Mouse (Mus musculus) MEL (cell line): ENCODE measurements around the gene Atxn10.

Experiments
- BHLHE40 ChIP-seq: IDR thresholded peaks from 2 replicates; pipeline ENCODE4 v1.6.1; 2012; ENCODE audit warnings: low read depth, mild to moderate bottlenecking, inconsistent platforms, low read length, improper control_type of control experiment, borderline replicate concordance
- CHD1 ChIP-seq: IDR thresholded peaks from 2 replicates; pipeline ENCODE4 v1.6.1; 2012; ENCODE audit warnings: low read depth, mild to moderate bottlenecking, inconsistent platforms, low read length, improper control_type of control experiment
- CHD2 ChIP-seq: IDR thresholded peaks from 2 replicates; pipeline ENCODE4 v1.6.1; 2011; ENCODE audit warnings: low read length, improper control_type of control experiment
- CTCF ChIP-seq, 3 experiments: IDR thresholded peaks in 2 of 3; conservative IDR thresholded peaks in 1 of 3; 2 replicates each; pipeline ENCODE4 v1.5.1; 2011 to 2012; ENCODE audit warnings: low read length in 3 of 3, low read depth in 2 of 3, mild to moderate bottlenecking in 2 of 3, improper control_type of control experiment in 1 of 3, inconsistent platforms in 1 of 3, mixed read lengths in 1 of 3, moderate library complexity in 1 of 3; ENCODE audit not compliant: control insufficient read depth in 1 of 3, insufficient read depth in 1 of 3, poor library complexity in 1 of 3, severe bottlenecking in 1 of 3
- EP300 ChIP-seq, 2 experiments: IDR thresholded peaks; 2 replicates each; pipeline ENCODE4 v1.6.1; 2011; ENCODE audit warnings: improper control_type of control experiment in 2 of 2, low read length in 2 of 2, low read depth in 1 of 2, mild to moderate bottlenecking in 1 of 2
- GATA1 ChIP-seq: IDR thresholded peaks from 2 replicates; pipeline ENCODE4 v1.6.1; 2011; ENCODE audit warnings: low read depth, low read length, improper control_type of control experiment
- HCFC1 ChIP-seq: IDR thresholded peaks from 2 replicates; pipeline ENCODE4 v1.6.1; 2012; ENCODE audit warnings: low read depth, mild to moderate bottlenecking, inconsistent platforms, low read length, improper control_type of control experiment, moderate library complexity
- MXI1 ChIP-seq: IDR thresholded peaks from 2 replicates; pipeline ENCODE4 v1.6.1; 2011; ENCODE audit warnings: mild to moderate bottlenecking, low read depth, low read length, improper control_type of control experiment
- POLR2A ChIP-seq, 2 experiments: IDR thresholded peaks; 2 replicates each; pipeline ENCODE4 v1.6.1; 2011 to 2012; ENCODE audit warnings: low read length in 2 of 2, mild to moderate bottlenecking in 2 of 2, control low read depth in 1 of 2, improper control_type of control experiment in 1 of 2, low read depth in 1 of 2, moderate library complexity in 1 of 2; ENCODE audit not compliant: control insufficient read depth in 1 of 2, insufficient read depth in 1 of 2, poor library complexity in 1 of 2
- RAD21 ChIP-seq: IDR thresholded peaks from 2 replicates; pipeline ENCODE4 v1.6.1; 2011; ENCODE audit warnings: mild to moderate bottlenecking, low read depth, low read length, improper control_type of control experiment
- SMC3 ChIP-seq: IDR thresholded peaks from 2 replicates; pipeline ENCODE4 v1.6.1; 2011; ENCODE audit warnings: low read depth, low read length, improper control_type of control experiment
- TCF12 ChIP-seq: IDR thresholded peaks from 2 replicates; pipeline ENCODE4 v1.6.1; 2014; ENCODE audit warnings: low read depth, mild to moderate bottlenecking, inconsistent platforms, low read length, improper control_type of control experiment, moderate library complexity
- USF1 ChIP-seq: IDR thresholded peaks from 2 replicates; pipeline ENCODE4 v1.6.1; 2014; ENCODE audit warnings: low read depth, mild to moderate bottlenecking, inconsistent platforms, low read length, improper control_type of control experiment, moderate library complexity
- ZC3H11A ChIP-seq: IDR thresholded peaks from 2 replicates; pipeline ENCODE4 v1.6.1; 2012; ENCODE audit warnings: low read depth, mild to moderate bottlenecking, inconsistent platforms, low read length, improper control_type of control experiment

GRCm38 (mm10) chr15:85409836-85410235, 73.8 kb downstream of the Atxn10 start:
- TF ChIP-seq ZC3H11A (no peak), CTCF (IDR thresholded peaks at IDR 0.05 in 2 of 3, conservative IDR thresholded peaks at IDR 0.05 in 1 of 3; ENCODE audit: control insufficient read depth in 1 of 3, insufficient read depth in 1 of 3, low read depth in 2 of 3, low read length in 3 of 3, poor library complexity in 1 of 3, severe bottlenecking in 1 of 3) (no peak), EP300 (IDR thresholded peaks at IDR 0.05; ENCODE audit: low read depth in 1 of 2, low read length in 2 of 2) (no peak), SMC3 (no peak), POLR2A (IDR thresholded peaks at IDR 0.05; ENCODE audit: control insufficient read depth in 1 of 2, insufficient read depth in 1 of 2, low read depth in 1 of 2, low read length in 2 of 2, poor library complexity in 1 of 2) (no peak), RAD21 (no peak), GATA1 (no peak), CHD2 (no peak), CHD1 (no peak), USF1 (no peak), TCF12 (no peak), HCFC1 (no peak), MXI1 (no peak), BHLHE40 (no peak)
